Mouse (Mus musculus): ENCODE results near the gene Vmn1r184. TPM values are rescaled to one million over a fixed set of nuclear protein-coding genes. Genes with fewer than 3 reads are reported as not detected.
"Not testable (repeated sequence)": the region's sequence is repeated elsewhere in the genome, so short reads cannot be mapped to it uniquely, and the experiment has no call there.

The Vmn1r184 gene
- polyA plus RNA-seq (2015; fragmentation: Nextera tagmentation; extraction: Ambion mirVana), result not detected in 2 replicates

DNA sequence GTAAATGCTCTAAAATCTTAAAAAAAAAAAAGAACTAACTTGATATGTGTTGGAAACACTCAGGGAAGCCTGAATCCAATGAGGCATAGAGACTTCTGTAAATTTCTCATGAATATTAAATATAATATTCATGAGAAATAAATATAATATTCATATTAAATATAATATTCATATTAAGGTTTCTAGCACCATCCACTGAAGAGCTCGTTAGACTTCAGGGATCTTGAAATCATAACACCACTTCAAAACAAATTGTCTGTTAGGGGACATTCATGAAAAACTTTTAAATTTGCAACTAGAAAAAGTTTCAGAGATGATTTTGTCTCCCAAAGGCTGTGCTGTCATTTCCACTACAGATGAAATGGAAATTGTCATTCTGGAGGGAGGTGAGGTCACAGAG is at the start of gene Vmn1r184:
Vmn1r184 (plus strand) TSS at position 301 of the 400 bp plus-strand sequence.
- not testable (repeated sequence) for H3K4me2 ChIP-seq; H3K9me3 ChIP-seq; H3K4me3 ChIP-seq; H3K27me3 ChIP-seq (replicated peaks); H3K9ac ChIP-seq; H3K36me3 ChIP-seq (replicated peaks); H3K27ac ChIP-seq; H3K4me1 ChIP-seq; ATAC-seq (replicated peaks)
- WGBS, result 83% methylated on average over 1 of the region's 1 CpGs

DNA sequence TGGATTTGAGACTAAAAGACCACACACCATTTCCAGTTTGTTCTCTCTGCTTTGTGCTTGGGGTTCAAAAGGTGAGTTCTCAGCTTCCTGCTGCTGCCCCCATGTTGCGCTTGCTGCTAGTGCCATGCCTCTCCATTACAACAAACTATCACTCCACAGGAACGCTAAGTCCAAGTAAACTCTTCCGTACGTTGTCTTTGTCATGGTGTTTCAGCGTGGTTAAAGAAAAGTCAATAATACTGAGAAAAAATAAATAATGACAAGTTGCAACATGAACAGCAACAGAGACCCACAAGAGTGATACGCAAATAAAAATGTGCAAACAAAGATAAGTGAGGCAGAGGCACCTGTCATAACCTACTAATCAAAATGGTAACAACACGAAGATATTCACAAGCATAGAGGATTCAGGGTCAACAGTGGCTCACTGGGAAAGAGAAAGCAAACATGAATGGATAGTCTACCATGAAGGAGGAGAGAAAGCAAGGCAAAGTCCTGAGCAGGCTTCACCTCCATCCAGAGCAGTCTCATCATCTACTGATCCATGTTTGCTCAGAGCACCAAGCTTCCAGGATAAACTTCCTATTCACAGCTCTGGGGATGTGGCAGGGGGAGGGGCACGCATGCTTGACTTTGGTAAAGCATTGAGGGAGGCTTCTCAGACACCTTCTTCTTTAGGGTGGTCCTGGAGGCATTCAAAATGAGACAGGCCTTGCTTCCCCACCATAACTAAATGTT is 43.5 kb downstream of the Vmn1r184 start:
- H3K4me3 ChIP-seq; H3K36me3 ChIP-seq (replicated peaks); H3K9me3 ChIP-seq; H3K27ac ChIP-seq; H3K4me1 ChIP-seq; H3K4me2 ChIP-seq; ATAC-seq (replicated peaks); H3K9ac ChIP-seq; H3K27me3 ChIP-seq (replicated peaks): not testable (repeated sequence)
- 82% methylated on average over 8 of the region's 8 CpGs for WGBS

DNA sequence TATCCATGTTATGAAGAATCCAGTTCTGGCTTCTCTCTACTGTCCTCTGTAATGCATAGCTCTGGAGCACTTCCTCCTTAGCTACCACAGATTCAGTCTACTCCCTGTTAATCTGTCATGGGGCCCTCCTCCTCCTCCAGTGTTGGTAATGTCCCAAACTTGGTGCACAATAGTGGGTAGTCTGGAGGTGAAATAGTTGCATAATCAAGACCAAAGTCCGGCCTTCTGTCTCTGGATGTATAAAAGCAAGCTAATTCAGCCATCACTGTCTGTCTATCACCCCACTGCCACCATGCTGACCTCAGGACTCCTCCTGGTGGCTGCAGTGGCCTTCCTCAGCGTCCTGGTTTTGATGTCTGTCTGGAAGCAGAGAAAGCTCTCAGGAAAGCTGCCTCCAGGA is 46.8 kb downstream of the Vmn1r184 start, which contains the start of gene Cyp2a4:
Cyp2a4 (plus strand) TSS at position 244 of the 400 bp plus-strand sequence.
- not testable (repeated sequence) for H3K4me2 ChIP-seq; H3K36me3 ChIP-seq (replicated peaks); H3K9me3 ChIP-seq; H3K9ac ChIP-seq; H3K27ac ChIP-seq; H3K4me3 ChIP-seq; ATAC-seq (replicated peaks); H3K4me1 ChIP-seq; H3K27me3 ChIP-seq (replicated peaks)
- 52% methylated on average over 2 of the region's 2 CpGs for WGBS

DNA sequence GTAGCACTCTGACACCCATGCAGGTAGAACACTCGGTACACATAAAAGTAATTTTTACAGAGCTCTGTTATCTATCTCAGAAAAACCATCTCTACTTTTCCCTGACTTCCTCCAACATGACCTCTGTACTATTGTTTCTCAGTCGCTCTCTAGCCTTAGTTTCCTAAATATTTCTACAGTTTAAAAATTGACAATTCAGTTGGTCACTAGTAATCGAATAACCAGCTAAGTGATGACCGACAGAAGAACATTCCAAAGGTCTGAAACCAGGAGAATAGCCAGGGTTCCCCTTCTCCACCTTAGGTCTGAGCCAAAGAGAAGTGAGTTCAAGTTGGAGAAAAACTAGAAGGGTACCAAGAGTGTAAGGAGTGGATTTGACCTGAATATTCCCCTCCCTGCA is 51.7 kb downstream of the Vmn1r184 start:
- not testable (repeated sequence) for H3K36me3 ChIP-seq (replicated peaks); H3K9me3 ChIP-seq; H3K27me3 ChIP-seq (replicated peaks); ATAC-seq (replicated peaks); H3K4me2 ChIP-seq; H3K27ac ChIP-seq; H3K4me1 ChIP-seq; H3K9ac ChIP-seq; H3K4me3 ChIP-seq
- 83% methylated on average over 4 of the region's 4 CpGs for WGBS

DNA sequence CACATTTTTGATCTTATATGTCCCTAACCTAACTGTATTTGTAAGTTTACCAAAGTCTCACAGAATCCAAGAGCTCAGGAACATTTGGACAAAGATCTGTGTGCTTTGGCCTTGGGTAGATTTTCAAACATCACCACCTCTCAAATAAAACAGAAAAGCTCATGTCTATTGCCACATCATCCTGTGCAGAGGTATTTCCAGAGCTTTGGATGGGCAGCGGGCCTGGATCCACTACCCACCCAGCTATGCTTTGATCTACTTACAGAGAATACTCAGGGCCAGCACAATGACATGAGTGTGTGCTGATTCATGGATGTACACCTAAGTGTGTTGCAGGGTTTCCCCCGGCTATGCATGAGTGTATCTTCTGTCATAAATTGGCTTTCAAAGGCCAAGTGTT is 55.1 kb downstream of the Vmn1r184 start:
- H3K4me1 ChIP-seq; ATAC-seq (replicated peaks); H3K36me3 ChIP-seq (replicated peaks); H3K9me3 ChIP-seq; H3K4me3 ChIP-seq; H3K4me2 ChIP-seq; H3K27me3 ChIP-seq (replicated peaks); H3K27ac ChIP-seq; H3K9ac ChIP-seq: not testable (repeated sequence)
- WGBS, result 75% methylated on average over 2 of the region's 2 CpGs

DNA sequence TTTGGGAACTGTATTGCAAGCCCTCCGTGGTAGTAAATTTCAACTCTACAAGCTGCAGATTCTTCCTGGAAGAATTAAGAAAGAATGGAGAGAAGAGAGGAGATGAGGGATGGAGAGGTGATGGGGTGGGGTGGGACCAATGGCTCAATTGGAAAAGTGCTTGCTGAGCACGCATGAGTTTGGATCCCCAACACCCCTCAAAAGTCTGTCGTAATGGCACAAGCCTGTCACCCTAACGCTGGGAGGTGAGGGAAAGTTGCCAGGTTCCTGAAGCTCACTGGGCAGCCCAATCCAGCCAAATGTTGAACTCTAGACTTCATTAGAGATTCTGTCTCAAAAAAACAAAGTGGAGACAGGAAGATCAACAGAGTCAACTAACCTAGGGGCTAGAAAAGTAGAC is 55.7 kb downstream of the Vmn1r184 start:
- not testable (repeated sequence) for ATAC-seq (replicated peaks); H3K36me3 ChIP-seq (replicated peaks); H3K27me3 ChIP-seq (replicated peaks); H3K4me3 ChIP-seq; H3K4me1 ChIP-seq; H3K9ac ChIP-seq; H3K4me2 ChIP-seq; H3K9me3 ChIP-seq; H3K27ac ChIP-seq
- WGBS, result 81% methylated on average over 4 of the region's 4 CpGs

Other genes starting within 250 kb of the Vmn1r184 start
- gene Cyp2b13, start 198.8 kb upstream of the Vmn1r184 start, polyA plus RNA-seq (2015; fragmentation: Nextera tagmentation; extraction: Ambion mirVana), result not detected in 2 replicates
- gene Cyp2b9, start 86.9 kb upstream of the Vmn1r184 start, polyA plus RNA-seq (2015; fragmentation: Nextera tagmentation; extraction: Ambion mirVana), result not detected in 2 replicates
- gene Cyp2a4, start 46.8 kb downstream of the Vmn1r184 start, polyA plus RNA-seq (2015; fragmentation: Nextera tagmentation; extraction: Ambion mirVana), result not detected in 2 replicates
- gene Nlrp9c, start 143.4 kb downstream of the Vmn1r184 start, polyA plus RNA-seq (2015; fragmentation: Nextera tagmentation; extraction: Ambion mirVana), result not detected in 2 replicates
- gene Nlrp4a, start 174.8 kb downstream of the Vmn1r184 start, polyA plus RNA-seq (2015; fragmentation: Nextera tagmentation; extraction: Ambion mirVana), result not detected in 2 replicates

Data from midbrain, embryonic 15.5 days (tissue).